Mouse (Mus musculus): ENCODE data around the gene Cbx5. TPM values are rescaled to one million over a fixed set of nuclear protein-coding genes. Genes with fewer than 3 reads are reported as not detected.

Gene Cbx5
- total RNA-seq, 1 experiment, result 226 TPM

- Histone ChIP-seq H3K27ac (ENCODE audit: insufficient read depth, low read depth, low read length, poor library complexity, severe bottlenecking) (no peak overlapping the region; the same call in 1 of the 2 replicates), H3K4me3 (ENCODE audit: insufficient read depth in 1 of 2, low read depth in 1 of 2, low read length in 2 of 2, poor library complexity in 1 of 2, severe bottlenecking in 1 of 2) (no peak overlapping the region), H3K36me3 (ENCODE audit: control insufficient read depth, insufficient read depth, low read length, poor library complexity, severe bottlenecking) (no peaks in the 10 kb centered on the region; the same call in 1 of the 2 replicates), H3K9me3 (ENCODE audit: control insufficient read depth, insufficient read depth, low read depth, low read length) (no peaks in the 10 kb centered on the region), H3K4me1 (ENCODE audit: control insufficient read depth in 2 of 2, insufficient read depth in 2 of 2, low read length in 2 of 2, poor library complexity in 1 of 2) (peaks cover 0 to 6% of the 10 kb centered on the region in 2 experiments; a peak in 2 of 4 replicates), H3K9ac (ENCODE audit: insufficient read depth, low read depth, low read length, poor library complexity, severe bottlenecking) (no peak overlapping the region)
- TF ChIP-seq CHD2 (IDR thresholded peaks at IDR 0.05; ENCODE audit: low read depth, low read length) (no peak), HCFC1 (IDR thresholded peaks at IDR 0.05; ENCODE audit: borderline replicate concordance, insufficient read depth, low read length) (no peak), ZNF384 (IDR thresholded peaks at IDR 0.05; ENCODE audit: low read depth, low read length) (no peak), MAFK (IDR thresholded peaks at IDR 0.05; ENCODE audit: insufficient read depth, low read depth, low read length) (no peak), ZC3H11A (IDR thresholded peaks at IDR 0.05; ENCODE audit: borderline replicate concordance, low read depth, low read length) (no peak)
- in situ Hi-C loops (cut with MboI; ENCODE audit: low sequenced_read_pairs in 2 of 2, unreplicated experiment in 2 of 2), result no loop called here
- DNase-seq (ENCODE audit: low read depth, low spot score), result no peak
Observed at GRCm38 (mm10) chr15:103228904-103229303, 10.7 kb downstream of the Cbx5 start.

DNA sequence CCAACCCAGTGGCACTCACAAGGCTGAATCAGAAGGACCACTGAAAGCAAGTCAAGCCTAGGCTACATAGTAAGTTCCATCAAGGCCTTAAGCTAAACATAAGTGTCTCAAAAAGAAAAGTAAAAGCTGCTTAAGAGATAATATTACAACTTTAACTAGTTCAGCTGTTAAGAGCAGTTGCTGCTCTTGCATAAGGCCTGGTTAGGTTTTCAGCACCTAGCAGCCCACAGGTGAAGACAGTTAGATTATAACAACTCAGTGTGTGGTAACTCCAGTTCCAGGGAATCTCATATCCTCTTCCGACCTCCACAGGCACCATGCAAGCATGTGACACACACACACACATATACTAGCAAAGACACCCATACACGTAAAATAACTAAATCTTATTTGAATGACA is 12.0 kb downstream of the Cbx5 start:
- peaks cover 0 to 6% of the 10 kb centered on the region in 2 experiments; a peak in 2 of 4 replicates for H3K4me1 ChIP-seq (ENCODE audit: control insufficient read depth in 2 of 2, insufficient read depth in 2 of 2, low read length in 2 of 2, poor library complexity in 1 of 2)

GRCm38 (mm10) chr15:103227022-103227421 is 12.6 kb downstream of the Cbx5 start:
- TF ChIP-seq HCFC1 (IDR thresholded peaks at IDR 0.05; ENCODE audit: borderline replicate concordance, insufficient read depth, low read length) (no peak), ZNF384 (IDR thresholded peaks at IDR 0.05; ENCODE audit: low read depth, low read length) (no peak), ZC3H11A (IDR thresholded peaks at IDR 0.05; ENCODE audit: borderline replicate concordance, low read depth, low read length) (no peak), CHD2 (IDR thresholded peaks at IDR 0.05; ENCODE audit: low read depth, low read length) (no peak), MAFK (IDR thresholded peaks at IDR 0.05; ENCODE audit: insufficient read depth, low read depth, low read length) (no peak)
- DNase-seq (ENCODE audit: low read depth, low spot score), result no peak
- no peak overlapping the region for H3K4me3 ChIP-seq (ENCODE audit: insufficient read depth in 1 of 2, low read depth in 1 of 2, low read length in 2 of 2, poor library complexity in 1 of 2, severe bottlenecking in 1 of 2)
- in situ Hi-C loops (cut with MboI; ENCODE audit: low sequenced_read_pairs in 2 of 2, unreplicated experiment in 2 of 2), result no loop called here
- H3K9me3 ChIP-seq (ENCODE audit: control insufficient read depth, insufficient read depth, low read depth, low read length), result no peaks in the 10 kb centered on the region
- no peaks in the 10 kb centered on the region; the same call in 1 of the 2 replicates for H3K36me3 ChIP-seq (ENCODE audit: control insufficient read depth, insufficient read depth, low read length, poor library complexity, severe bottlenecking)
- H3K9ac ChIP-seq (ENCODE audit: insufficient read depth, low read depth, low read length, poor library complexity, severe bottlenecking), result no peak overlapping the region
- peaks cover 0 to 6% of the 10 kb centered on the region in 2 experiments; a peak in 2 of 4 replicates for H3K4me1 ChIP-seq (ENCODE audit: control insufficient read depth in 2 of 2, insufficient read depth in 2 of 2, low read length in 2 of 2, poor library complexity in 1 of 2)
- no peak overlapping the region for H3K27ac ChIP-seq (ENCODE audit: insufficient read depth, low read depth, low read length, poor library complexity, severe bottlenecking)

More for the DNA sequence above, 12.0 kb downstream of the Cbx5 start:
- H3K9me3 ChIP-seq (ENCODE audit: control insufficient read depth, insufficient read depth, low read depth, low read length), result no peaks in the 10 kb centered on the region
- no peaks in the 10 kb centered on the region; the same call in 1 of the 2 replicates for H3K36me3 ChIP-seq (ENCODE audit: control insufficient read depth, insufficient read depth, low read length, poor library complexity, severe bottlenecking)
- no peak overlapping the region for H3K9ac ChIP-seq (ENCODE audit: insufficient read depth, low read depth, low read length, poor library complexity, severe bottlenecking)
- TF ChIP-seq MAFK (IDR thresholded peaks at IDR 0.05; ENCODE audit: insufficient read depth, low read depth, low read length) (no peak), CHD2 (IDR thresholded peaks at IDR 0.05; ENCODE audit: low read depth, low read length) (no peak), HCFC1 (IDR thresholded peaks at IDR 0.05; ENCODE audit: borderline replicate concordance, insufficient read depth, low read length) (no peak), ZNF384 (IDR thresholded peaks at IDR 0.05; ENCODE audit: low read depth, low read length) (no peak), ZC3H11A (IDR thresholded peaks at IDR 0.05; ENCODE audit: borderline replicate concordance, low read depth, low read length) (no peak)
- no peak overlapping the region for H3K27ac ChIP-seq (ENCODE audit: insufficient read depth, low read depth, low read length, poor library complexity, severe bottlenecking)
- DNase-seq (ENCODE audit: low read depth, low spot score), result no peak
- no peak overlapping the region for H3K4me3 ChIP-seq (ENCODE audit: insufficient read depth in 1 of 2, low read depth in 1 of 2, low read length in 2 of 2, poor library complexity in 1 of 2, severe bottlenecking in 1 of 2)
- in situ Hi-C loops (cut with MboI; ENCODE audit: low sequenced_read_pairs in 2 of 2, unreplicated experiment in 2 of 2), result no loop called here

DNA sequence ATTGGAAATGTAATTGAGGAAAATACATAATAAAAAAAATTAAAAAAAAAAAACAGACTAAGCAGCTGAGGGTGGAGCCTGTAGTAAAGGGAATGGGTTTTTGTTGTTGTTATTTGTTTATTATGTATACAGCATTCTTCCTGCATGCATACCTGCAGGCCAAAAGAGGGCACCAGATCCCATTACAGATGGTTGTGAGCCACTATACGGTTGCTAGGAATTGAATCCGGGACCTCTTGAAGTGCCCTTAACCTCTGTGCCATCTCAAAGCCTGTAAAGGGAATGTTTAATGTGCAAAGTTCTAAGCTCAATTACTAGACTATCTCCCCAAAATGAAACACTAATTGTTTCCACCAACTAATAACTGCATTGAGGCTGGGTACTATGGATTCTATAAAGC is 15.5 kb downstream of the Cbx5 start:
- Histone ChIP-seq H3K27ac (ENCODE audit: insufficient read depth, low read depth, low read length, poor library complexity, severe bottlenecking) (no peak overlapping the region), H3K4me3 (ENCODE audit: insufficient read depth in 1 of 2, low read depth in 1 of 2, low read length in 2 of 2, poor library complexity in 1 of 2, severe bottlenecking in 1 of 2) (no peak overlapping the region), H3K9me3 (ENCODE audit: control insufficient read depth, insufficient read depth, low read depth, low read length) (no peaks in the 10 kb centered on the region), H3K36me3 (ENCODE audit: control insufficient read depth, insufficient read depth, low read length, poor library complexity, severe bottlenecking) (peaks cover 2% of the 10 kb centered on the region; the same call in 1 of the 2 replicates), H3K9ac (ENCODE audit: insufficient read depth, low read depth, low read length, poor library complexity, severe bottlenecking) (no peak overlapping the region), H3K4me1 (ENCODE audit: control insufficient read depth in 2 of 2, insufficient read depth in 2 of 2, low read length in 2 of 2, poor library complexity in 1 of 2) (peaks cover 0 to 2% of the 10 kb centered on the region in 2 experiments; a peak in 2 of 4 replicates)
- in situ Hi-C loops (cut with MboI; ENCODE audit: low sequenced_read_pairs in 2 of 2, unreplicated experiment in 2 of 2), result no loop called here
- DNase-seq (ENCODE audit: low read depth, low spot score), result no peak
- TF ChIP-seq MAFK (IDR thresholded peaks at IDR 0.05; ENCODE audit: insufficient read depth, low read depth, low read length), result no peak
- no peak for TF ChIP-seq ZC3H11A (IDR thresholded peaks at IDR 0.05; ENCODE audit: borderline replicate concordance, low read depth, low read length)
- TF ChIP-seq CHD2 (IDR thresholded peaks at IDR 0.05; ENCODE audit: low read depth, low read length), result no peak
- TF ChIP-seq ZNF384 (IDR thresholded peaks at IDR 0.05; ENCODE audit: low read depth, low read length), result no peak
- TF ChIP-seq HCFC1 (IDR thresholded peaks at IDR 0.05; ENCODE audit: borderline replicate concordance, insufficient read depth, low read length), result no peak

All from ES-E14 (cell line).